Mouse (Mus musculus): ENCODE data around the gene Gm37240.

The Gm37240 gene

DNA sequence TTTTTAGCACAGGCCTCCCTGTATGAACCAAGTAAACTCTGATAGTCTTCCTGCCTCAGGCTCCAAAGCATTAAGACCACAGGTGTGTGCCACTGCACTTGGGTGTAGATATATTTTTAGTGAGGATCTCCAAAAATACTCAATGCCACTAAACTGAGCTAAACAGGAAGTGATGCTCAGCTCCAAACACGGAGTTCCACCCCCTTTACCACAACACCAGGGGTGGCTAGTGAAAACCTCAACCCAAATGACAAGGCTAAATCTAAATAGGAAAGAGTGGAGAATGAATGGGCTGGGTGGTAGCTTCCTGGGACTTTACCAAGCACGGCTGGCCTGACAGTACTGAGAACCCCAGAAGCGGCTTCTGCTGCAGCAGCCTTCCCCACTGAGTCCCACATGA is 194.3 kb downstream of the Gm37240 start:
- DNase-seq (ENCODE audit: inconsistent age in 2 of 2, low spot score in 1 of 2): no peak

DNA sequence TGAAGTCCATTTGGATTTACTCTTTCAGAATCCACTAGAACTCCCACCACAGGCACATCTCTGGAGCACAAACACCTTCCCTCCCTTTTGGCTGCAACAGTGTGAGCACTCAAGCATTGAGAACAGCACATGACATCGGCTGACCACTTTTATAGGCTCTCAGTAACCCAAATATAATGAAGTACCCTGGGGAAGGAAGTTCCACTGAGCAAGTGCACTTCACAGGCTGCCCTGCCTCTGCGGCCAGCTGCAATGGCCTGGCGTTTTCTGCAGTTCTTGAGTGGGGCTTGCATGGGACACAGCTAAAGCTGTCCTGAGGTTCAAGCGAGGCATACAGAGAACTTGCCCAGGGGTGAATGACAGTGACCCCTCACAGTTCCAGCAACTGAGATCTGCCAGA is 196.2 kb downstream of the Gm37240 start:
- DNase-seq (ENCODE audit: inconsistent age in 2 of 2, low spot score in 1 of 2): no peak

DNA sequence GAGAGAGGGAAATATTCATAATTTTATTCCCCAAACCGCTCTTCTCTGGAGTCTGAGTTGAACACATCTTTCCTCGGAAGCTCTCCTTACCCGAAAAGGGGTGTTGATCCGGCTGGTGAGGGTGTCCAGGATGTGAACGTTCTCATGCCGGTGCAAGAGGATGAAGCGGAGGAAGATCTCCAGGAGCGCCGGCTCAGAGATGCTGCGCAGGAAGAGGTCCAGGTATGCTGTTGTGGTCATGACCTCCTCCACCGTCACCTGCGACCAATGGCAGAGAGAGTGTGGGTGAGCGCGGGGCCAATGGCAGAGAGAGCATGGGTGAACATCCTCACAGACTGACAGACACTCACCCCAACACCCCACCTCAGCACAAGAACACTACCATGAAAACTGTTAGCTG is 199.0 kb downstream of the Gm37240 start:
- no peak for DNase-seq (ENCODE audit: inconsistent age in 2 of 2, low spot score in 1 of 2)

DNA sequence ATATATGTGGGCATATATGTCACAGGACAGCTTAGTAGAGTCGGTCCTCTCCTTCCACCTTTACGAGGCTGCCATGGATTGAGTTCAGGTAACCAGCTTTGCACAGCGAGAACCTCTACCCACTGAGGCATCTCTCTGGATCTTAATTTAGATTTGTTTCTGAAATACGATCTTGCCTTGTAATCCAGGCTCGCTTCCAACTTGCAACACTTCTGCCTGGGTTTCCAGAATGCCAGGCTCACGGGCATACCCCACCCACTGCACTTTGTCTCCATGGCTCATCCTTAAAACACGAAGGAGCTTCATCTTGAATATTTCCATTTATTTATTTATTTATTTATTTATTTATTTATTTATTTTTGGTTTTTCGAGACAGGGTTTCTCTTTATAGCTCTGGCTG is 202.0 kb downstream of the Gm37240 start:
- no peak for DNase-seq (ENCODE audit: inconsistent age in 2 of 2, low spot score in 1 of 2)

DNA sequence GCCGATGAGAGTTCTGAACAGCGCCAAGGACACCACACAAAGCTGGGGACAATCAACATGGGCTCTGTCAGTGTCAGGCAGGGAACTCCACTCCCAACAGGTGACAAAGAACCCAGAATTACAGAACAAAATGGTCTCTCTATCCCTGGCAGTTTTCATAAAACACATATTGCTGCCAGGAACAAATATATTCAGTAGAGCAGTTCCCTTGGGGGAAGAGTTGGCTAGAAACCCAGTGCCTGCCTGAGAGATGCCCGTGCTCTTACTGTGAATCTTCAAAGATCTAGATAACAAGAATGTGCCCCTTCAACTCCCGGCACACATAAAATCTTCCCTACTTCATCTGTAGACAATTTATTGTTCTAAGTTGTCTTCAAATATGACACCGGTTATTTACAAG is 203.7 kb downstream of the Gm37240 start:
- no peak for DNase-seq (ENCODE audit: inconsistent age in 2 of 2, low spot score in 1 of 2)

DNA sequence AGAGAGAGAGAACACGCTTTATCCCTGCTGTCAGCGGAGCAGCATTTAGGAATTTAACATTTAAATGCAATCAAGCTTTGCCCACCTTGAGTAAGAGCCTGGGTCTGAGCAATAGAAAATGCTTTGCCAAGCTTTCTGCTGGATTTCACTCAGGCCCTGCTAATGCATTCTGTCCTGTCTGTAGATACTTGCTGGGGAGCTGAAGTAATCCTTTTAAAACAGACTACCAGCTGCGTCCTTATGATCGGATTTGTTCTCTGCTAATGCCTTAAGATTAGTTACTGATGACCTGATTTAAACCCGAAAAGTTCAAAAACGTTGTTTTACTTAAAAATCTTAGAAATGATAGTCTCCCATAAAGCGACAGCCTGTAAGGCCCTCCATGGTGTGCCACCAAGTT is 206.2 kb downstream of the Gm37240 start:
- DNase-seq (ENCODE audit: inconsistent age in 2 of 2, low spot score in 1 of 2): no peak

DNA sequence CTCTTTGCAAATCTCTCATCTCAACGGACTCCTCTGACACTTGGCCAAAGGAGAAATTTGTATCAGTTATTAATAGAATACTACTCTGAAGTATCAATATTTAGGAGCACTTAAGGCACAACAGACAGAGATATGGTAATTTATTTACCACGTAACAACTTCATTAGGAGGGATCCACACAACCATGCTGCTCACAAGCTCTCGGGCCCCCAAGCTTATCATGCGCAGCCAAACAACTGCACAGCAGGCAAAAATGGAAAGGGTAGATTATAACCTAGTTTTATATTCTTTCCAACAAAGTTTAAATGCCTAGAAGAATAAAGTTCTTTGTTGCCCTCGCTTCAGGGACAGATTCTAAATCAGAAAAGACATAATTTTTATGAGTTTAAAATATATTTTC is 207.4 kb downstream of the Gm37240 start:
- no peak for DNase-seq (ENCODE audit: inconsistent age in 2 of 2, low spot score in 1 of 2)

DNA sequence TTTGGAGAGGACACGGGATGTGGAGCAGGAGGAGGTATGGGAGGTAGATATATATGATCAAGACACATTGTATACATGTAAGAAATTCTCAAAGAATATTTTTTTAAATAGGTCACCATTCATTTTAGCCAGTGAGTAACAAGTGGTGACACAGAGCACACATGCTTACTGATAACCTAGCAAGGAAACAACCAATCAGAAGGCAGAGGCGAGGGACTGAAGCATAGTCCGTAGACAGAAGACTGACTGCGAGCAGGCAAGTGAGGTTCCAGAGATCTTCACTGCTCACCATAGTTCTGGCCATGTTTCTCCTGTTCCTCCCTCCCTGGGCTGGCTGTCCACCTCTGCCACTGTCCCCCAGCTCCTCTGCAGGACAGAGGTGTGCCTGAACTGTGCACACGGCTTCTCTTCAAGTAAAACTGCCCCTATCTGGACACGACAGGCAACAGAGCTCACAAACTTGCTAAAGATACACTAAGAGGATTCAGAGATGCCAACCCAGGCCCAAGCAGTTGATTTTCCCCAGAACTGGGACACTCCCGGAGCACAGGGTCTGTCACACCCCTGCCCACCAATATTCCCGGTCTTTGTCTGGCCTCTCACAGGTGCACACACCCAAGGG is 207.9 kb downstream of the Gm37240 start:
- DNase-seq (ENCODE audit: inconsistent age in 2 of 2, low spot score in 1 of 2): no peak

DNA sequence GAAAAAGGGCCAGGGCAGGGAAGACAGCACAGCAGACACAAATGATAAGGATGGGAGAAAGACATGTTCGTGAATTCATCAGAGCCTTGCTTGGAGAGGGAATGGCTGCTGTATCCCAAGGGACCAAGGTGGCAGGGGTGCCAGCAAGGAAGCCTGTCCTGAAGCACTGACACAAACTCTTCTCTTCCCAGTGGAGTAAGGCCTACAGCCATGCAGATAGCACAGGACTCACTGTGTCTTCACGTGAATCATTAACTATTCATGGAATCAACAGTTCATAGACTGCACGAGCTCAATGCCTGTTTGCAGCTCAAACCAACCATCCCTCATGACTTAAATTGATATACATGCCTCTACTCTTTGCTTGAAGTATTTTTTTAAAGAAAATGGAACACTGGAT is 209.4 kb downstream of the Gm37240 start:
- DNase-seq (ENCODE audit: inconsistent age in 2 of 2, low spot score in 1 of 2): no peak

DNA sequence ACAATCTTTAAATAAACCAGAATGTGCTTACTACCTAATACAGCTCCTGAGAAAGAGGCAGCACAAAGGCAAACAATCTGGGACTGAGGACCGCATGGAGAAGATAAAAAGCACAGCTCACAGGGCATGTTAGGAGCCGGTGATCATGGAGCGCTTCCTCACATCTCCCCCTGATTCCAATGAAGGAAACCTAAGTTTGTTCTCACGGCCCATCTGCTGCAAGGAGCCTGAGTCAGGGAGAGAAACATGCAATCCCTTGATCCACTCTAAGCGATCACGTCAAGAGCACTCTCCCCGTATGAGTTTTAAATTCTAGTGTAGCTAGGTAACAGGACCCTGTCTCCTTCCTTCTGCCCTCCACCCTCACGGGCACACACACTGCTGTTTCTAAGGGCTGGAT is 210.2 kb downstream of the Gm37240 start:
- no peak for DNase-seq (ENCODE audit: inconsistent age in 2 of 2, low spot score in 1 of 2)

DNA sequence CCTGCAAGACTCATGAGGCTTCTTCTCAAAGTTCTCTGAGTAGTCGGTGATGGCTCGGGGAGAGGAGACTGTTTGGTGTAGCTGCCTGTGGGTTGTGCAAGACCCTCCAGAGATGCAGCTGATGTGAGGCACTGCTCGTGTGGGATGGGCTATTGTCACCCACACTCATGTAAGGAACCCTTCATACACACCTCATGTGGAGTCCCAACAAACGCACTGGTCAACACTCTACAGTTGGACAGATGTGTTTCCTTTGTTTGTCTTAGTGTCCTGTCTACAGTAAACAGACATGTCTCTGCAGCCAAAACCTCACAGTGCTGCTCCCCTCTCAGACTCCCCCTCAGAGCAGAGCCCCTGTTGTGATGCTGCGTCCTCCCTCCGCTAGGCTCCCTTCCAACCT is 217.5 kb downstream of the Gm37240 start:
- DNase-seq (ENCODE audit: inconsistent age in 2 of 2, low spot score in 1 of 2): no peak

DNA sequence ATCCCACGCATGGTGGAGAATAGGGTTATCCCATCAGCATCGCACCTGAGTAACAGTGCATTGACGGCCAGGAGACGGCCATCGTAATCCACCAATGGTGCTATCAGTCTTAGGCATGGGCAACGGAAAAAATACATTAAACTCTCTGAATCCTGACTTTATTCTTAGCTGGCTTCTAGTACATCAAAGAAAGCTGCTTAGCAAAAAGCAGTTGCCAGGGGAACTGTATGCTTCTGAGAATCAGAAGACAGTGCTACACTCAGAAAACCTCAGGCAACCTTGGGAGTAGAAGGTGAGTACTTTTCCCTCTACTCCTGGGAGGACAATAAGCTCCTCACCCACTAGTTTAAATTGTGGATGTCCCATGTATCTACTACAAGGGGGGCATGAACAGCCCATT is 219.6 kb downstream of the Gm37240 start:
- no peak for DNase-seq (ENCODE audit: inconsistent age in 2 of 2, low spot score in 1 of 2)

DNA sequence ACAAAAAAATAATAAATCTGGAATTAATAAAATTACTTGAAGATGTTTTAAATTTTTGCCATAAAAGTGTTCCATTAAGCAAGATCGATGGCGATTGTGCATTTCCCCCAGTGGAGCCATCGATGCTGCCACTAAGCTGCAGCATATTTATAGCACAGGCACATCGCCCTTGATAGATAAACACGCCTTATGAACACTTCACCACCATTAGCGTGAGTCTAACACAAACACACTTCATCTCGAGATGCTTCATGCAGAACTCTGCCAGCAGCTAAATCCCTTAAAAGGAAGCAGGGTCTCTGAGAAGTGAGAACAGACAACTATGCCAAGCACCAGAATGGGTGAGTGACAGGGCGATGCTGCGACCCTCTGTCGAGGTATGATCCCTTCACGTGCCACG is 220.6 kb downstream of the Gm37240 start:
- DNase-seq (ENCODE audit: inconsistent age in 2 of 2, low spot score in 1 of 2): no peak

DNA sequence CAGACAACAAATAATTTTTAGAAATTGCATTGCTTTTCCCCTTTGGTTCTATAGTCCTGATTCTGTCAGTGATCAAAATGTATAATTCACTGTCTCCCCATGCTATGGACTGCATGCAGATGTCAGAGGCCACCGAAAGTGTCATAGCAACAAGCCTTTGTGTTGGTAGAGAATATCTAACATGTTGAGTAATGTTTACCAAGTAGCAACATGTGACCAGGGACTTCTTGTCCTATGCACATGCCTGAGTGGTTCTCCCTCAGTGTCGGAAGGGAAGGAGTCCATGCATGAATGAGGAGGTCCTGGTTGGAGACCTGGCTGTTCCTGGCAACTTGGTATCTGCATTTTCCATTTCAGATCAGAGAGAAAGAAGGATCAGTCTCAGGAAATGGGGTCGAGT is 221.2 kb downstream of the Gm37240 start:
- no peak for DNase-seq (ENCODE audit: inconsistent age in 2 of 2, low spot score in 1 of 2)

DNA sequence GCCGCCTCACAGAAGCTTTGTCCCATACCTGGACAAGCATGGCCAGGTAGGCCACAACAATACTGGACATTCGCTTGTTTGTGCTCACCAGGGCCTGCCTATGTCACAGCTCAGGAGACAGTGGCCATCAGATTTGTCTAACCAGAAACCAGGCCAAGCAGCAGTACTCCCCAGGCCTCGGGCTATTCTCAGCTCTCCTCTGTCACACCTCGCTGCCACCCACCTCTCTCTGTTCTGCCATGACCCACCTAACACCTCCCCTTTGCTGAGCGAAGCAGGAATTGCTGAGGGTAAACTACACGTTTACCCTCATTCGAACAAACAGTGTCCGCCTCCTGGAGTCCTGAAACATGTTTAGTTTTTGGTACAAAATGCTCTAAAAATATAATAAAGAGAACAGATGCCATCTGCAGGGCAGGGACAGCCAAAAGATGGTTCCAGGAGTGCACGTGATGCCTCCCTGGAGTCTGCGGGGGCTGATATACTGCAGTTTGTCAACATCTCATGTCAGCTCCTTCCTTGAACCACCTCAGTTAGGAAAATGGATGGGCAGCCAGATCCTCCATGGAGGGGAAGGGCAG is 222.6 kb downstream of the Gm37240 start:
- no peak for DNase-seq (ENCODE audit: inconsistent age in 2 of 2, low spot score in 1 of 2)

DNA sequence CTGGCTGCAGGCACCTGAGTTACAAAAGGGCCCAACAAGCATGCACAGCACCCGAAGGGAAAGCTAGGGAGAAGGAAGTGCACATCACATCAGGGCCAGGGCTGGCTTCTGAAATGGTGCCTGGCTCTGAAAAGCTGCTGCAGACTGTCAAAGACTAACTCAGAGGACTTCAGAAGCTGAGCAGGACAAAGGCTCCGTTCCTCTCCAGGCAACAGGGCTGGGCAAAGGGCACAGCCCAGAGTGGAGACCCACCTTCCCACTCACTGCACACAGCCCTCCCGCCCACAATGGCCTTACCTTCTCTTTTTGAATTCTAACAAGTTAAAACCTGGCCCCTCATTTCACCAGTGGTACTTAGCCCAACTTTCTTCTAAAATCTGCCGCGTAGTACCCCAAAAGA is 223.5 kb downstream of the Gm37240 start:
- DNase-seq (ENCODE audit: inconsistent age in 2 of 2, low spot score in 1 of 2): no peak

DNA sequence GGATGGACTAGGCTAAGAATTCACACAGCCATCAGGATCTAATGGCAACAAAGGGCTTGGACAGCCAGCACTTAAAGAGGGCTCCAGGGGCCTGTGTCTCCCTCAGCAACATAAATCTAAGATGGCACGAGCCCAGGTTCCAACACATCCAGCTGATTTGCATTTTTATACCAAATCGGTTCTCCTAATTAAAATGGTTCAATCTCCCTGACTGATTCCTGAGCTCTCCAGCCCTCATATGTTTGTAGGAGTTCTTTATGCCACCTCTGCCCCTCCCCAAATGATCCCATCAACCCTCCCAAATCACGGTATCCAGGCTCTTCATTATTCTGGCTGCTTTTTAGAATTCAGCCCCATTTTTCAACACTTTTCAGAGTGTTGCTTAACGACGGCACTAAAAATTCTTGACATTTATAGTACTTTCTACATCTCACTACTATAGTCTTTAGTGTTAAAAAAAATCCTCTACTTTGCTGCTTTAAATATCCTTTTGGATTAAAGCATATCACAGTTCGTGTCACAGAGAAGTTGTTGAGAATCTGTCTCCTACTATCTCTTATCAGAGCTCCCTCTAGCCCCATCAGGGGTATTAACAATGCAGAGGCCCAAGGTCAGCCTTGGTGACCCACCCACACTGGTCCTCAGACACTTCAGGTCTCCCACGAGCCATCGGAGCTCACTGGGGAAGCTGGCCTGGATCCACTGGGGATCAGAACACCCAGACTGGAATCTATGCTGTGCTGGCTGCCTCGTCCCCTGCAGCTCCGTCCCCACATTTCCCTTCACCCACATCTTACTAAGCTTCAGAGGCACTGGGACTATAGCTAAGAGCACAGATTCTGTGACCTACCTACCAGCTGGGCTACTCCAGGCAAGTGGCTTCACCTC is 225.1 kb downstream of the Gm37240 start:
- DNase-seq (ENCODE audit: inconsistent age in 2 of 2, low spot score in 1 of 2): no peak

DNA sequence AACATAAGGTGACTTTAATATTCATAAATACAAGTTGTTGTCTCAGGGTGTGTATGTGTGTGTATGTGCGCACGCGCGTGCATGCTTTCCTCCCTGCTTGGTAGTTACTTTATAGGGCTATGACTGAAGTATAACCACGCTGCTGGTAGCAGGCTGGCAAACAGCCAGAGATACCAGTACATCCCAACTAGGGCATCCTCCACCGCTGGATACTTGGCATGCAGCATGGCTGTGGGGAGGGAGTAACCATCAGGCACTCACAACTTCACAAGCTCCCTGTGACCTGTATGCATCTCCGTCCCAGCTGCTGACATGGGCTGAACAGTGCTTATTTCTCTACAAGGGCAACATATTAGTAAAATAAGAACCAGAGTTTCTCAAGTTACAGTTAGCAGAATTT is 227.6 kb downstream of the Gm37240 start:
- no peak for DNase-seq (ENCODE audit: inconsistent age in 2 of 2, low spot score in 1 of 2)

DNA sequence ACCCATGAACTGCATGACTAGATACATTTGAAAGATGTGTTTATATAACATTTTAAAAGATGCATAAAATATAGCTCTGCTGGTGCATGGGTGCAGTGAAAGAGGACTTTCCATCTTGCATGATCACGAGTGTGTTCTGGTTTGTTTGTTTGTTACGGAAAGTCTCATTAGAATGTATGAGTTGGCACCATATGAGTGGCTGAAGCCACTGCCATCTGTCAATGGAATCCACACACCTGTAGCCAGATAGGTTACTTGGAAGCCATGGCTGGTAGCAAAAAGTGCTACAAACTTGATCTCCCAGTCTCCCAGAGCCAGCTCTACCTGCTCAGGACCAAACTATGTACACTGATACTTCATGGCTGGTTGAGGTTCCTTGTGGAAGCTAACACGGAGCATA is 231.8 kb downstream of the Gm37240 start:
- DNase-seq (ENCODE audit: inconsistent age in 2 of 2, low spot score in 1 of 2): no peak

DNA sequence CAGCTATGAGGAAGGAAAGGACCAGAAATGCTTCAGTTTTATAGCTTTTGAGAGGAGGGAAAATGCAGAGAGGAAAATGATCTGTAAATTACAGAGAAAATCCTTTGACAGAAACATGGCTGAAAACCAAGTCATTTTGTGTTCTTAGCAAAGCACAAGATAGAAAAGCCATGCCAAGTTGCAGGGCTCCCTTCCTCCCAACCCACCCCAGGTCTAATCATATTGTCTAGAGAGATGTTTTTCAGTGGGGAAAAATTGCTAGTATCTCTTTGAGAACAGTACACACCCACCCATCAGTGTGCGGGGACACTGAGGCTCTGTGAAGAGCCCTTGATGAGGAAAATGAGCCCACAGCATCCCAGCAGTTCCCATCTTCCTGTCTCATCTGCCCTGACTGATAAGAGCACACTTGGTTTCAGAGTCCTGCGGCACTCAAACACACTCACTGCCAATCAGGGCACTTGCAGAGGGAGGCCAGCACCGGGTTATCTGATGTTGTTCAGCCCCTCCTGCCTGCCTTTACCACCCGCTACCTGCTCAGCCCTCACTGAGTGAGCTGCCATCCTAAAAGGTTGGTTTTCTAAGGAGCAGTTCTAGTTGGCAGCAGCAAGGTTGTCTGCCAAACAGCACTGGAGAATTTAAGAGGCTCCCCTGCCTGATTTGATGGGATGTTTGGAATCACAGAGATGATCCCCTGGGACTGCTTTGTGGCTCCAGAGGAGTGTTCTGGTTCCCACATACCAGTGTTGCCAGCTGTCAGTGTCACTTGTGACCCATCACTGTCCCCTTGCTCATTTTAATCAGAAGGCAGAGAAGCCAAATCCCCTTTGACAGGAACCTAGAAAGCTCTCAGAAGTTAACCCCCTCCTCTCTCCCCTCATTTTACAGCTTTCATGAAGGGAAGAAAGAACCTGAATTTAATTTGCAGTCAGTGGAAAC is 234.3 kb downstream of the Gm37240 start:
- no peak for DNase-seq (ENCODE audit: inconsistent age in 2 of 2, low spot score in 1 of 2)

DNA sequence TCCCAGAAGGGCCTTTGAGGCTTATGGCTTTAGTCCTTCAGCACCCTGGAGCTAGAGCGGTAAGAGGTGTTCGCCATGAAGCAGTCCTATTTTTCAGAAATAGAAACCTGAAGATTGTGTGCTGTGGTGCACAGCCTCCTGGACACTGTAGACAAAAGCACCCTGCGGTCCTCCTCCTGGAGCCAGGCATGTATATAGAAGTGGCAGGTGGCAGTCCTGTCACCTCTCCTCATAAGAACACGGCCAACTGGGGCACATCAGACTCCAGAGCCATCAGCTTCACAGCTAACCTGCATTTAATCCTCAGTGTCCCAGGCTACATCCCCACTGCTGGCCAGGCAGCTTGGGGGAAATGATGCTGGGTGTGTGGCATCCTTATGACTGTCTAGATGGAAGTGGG is 238.1 kb downstream of the Gm37240 start:
- DNase-seq (ENCODE audit: inconsistent age in 2 of 2, low spot score in 1 of 2): no peak

Measured in adrenal gland, adult (tissue).